Mouse (Mus musculus): ENCODE results near the gene Sod1.

GRCm38 (mm10) chr16:90217356-90217755, 3.2 kb upstream of the Sod1 start:
- TF ChIP-seq POLR2A (IDR thresholded peaks at IDR 0.05; ENCODE audit: low read depth, low read length) (no peak), CTCF (conservative IDR thresholded peaks at IDR 0.05; ENCODE audit: insufficient read depth, insufficient read length, low read depth, low read length) (no peak)

Data from kidney, adult 2 months (tissue).